In genomic region chr12:103770597-103770996, GRCm38 (mm10) we compare ENCODE assay signal across 11 mouse cellular contexts. TPM values are rescaled to one million over a fixed set of nuclear protein-coding genes. Genes with fewer than 3 reads are reported as not detected.
"Had no signal": no experiment of that assay in that cellular context is flagged by ENCODE, and none has a peak within 500 bp of the region (broad histone marks: within the 10 kb centered on the region; RNA-seq: fewer than 3 reads in every experiment).

No protein-coding gene starts in this region.

RNA-seq across cellular contexts. Expression of gene Serpina1d, which starts 2.8 kb away (rescaled TPM):
- total RNA-seq: megakaryocyte, adult 5-6 weeks; megakaryocyte-erythroid progenitor cell, adult 5-6 weeks had no signal
- polyA plus RNA-seq: midbrain, embryonic 10.5 days; midbrain, embryonic 12.5 days; midbrain, embryonic 14.5 days; midbrain, embryonic 16.5 days; neural tube, embryonic 11.5 days; neural tube, embryonic 13.5 days; small intestine, adult 2 months; thymus, postnatal 0 days had no signal

RNA-seq across cellular contexts. Expression of gene Serpina1b, which starts 59.6 kb away (rescaled TPM):
- total RNA-seq: megakaryocyte, adult 5-6 weeks; megakaryocyte-erythroid progenitor cell, adult 5-6 weeks had no signal
- polyA plus RNA-seq: midbrain, embryonic 12.5 days; midbrain, embryonic 14.5 days; midbrain, embryonic 16.5 days; myocyte; neural tube, embryonic 11.5 days; thymus, postnatal 0 days had no signal
